Mouse (Mus musculus) lung, postnatal 0 days (tissue): Measurements from ENCODE around the gene Haghl. TPM values are rescaled to one million over a fixed set of nuclear protein-coding genes. Genes with fewer than 3 reads are reported as not detected.

Experiments
- ATAC-seq: fragments of 200-750 bp; cut with Nextera tagmentation; 2 replicates; pipeline ENCODE4 v1.8.0; 2017; ENCODE audit warnings: moderate library complexity
- DNase-seq: peaks from one replicate; pipeline ENCODE4 v3.0.0-alpha.2; 2016; ENCODE audit warnings: low spot score
- H3K27ac ChIP-seq: fragments of 300-500 bp; sonication (generic); 2 replicates; pipeline ENCODE4 v1.5.1; 2014; ENCODE audit warnings: antibody characterized with exemption, mild to moderate bottlenecking, low read length, mixed read lengths
- H3K27me3 ChIP-seq: fragments of 300-500 bp; sonication (generic); replicated peaks from 2 replicates; pipeline ENCODE4 v1.6.1; 2014; ENCODE audit warnings: low read length, mixed read lengths; ENCODE audit not compliant: insufficient read depth
- H3K36me3 ChIP-seq: fragments of 300-500 bp; sonication (generic); 2 replicates; pipeline ENCODE4 v1.6.1; 2014; ENCODE audit warnings: low read length, mixed read lengths; ENCODE audit not compliant: insufficient read depth
- H3K4me1 ChIP-seq: fragments of 300-500 bp; sonication (generic); 2 replicates; pipeline ENCODE4 v1.6.1; 2014; ENCODE audit warnings: antibody characterized with exemption, low read depth, low read length, mixed read lengths; ENCODE audit not compliant: insufficient read depth
- H3K4me2 ChIP-seq: fragments of 300-500 bp; sonication (generic); replicated peaks from 2 replicates; pipeline ENCODE4 v1.6.1; 2014; ENCODE audit warnings: low read depth, mild to moderate bottlenecking, low read length, moderate library complexity, mixed read lengths
- H3K4me3 ChIP-seq: fragments of 300-500 bp; sonication (generic); 2 replicates; pipeline ENCODE4 v1.5.1; 2014; ENCODE audit warnings: low read depth, low read length
- H3K9ac ChIP-seq: fragments of 300-500 bp; sonication (generic); replicated peaks from 2 replicates; pipeline ENCODE4 v1.6.1; 2014; ENCODE audit warnings: low read depth, mild to moderate bottlenecking
- H3K9me3 ChIP-seq: fragments of 300-500 bp; sonication (generic); 2 replicates; pipeline ENCODE4 v1.6.1; 2016; ENCODE audit warnings: low read length, mixed read lengths
- CTCF ChIP-seq: IDR thresholded peaks from 2 replicates; pipeline ENCODE4 v1.5.1; 2016; ENCODE audit warnings: antibody characterized with exemption, mild to moderate bottlenecking
- EP300 ChIP-seq: IDR thresholded peaks from 2 replicates; pipeline ENCODE4 v1.6.1; 2016; ENCODE audit warnings: antibody characterized with exemption, mild to moderate bottlenecking, control low read depth
- WGBS: fragments of 180-500 bp; shearing (Covaris S2); extraction: QIAGEN DNeasy Blood & Tissue Kit; methylation state at CpG from one replicate; pipeline ENCODE4 v1.1.7; 2014; 5-methylcytosine and 5-hydroxymethylcytosine counted together
- polyA plus RNA-seq: library from polyadenylated mRNA; unstranded; fragments of >200 nt; fragmentation: Nextera tagmentation; extraction: Ambion mirVana; gene quantifications from 2 replicates; pipeline ENCODE4 v1.2.1, GENCODE M21; 2015

The Haghl gene
- polyA plus RNA-seq, 1 experiment from 2014 or later = 42.7 TPM

- Histone ChIP-seq H3K9me3 (no peaks in the 10 kb centered on the region), H3K27ac (no peak overlapping the region; the same call in 1 of the 2 replicates), H3K9ac (0 out of 2 replicates have a peak overlapping the region, but pooled peaks have one; percentile 8), H3K4me3 (peak overlapping the region; percentile 52; the same call in 1 of the 2 replicates), H3K4me2 (peak overlapping the region; percentile 85), H3K27me3 (no peaks in the 10 kb centered on the region), H3K36me3 (0 out of 2 replicates have a peak, but pooled peaks cover 11% of the 10 kb centered on the region), H3K4me1 (peaks cover 35% of the 10 kb centered on the region)
- 72% methylated on average over 8 of the region's 8 CpGs for WGBS
- no peak for TF ChIP-seq EP300
- ATAC-seq (no peak), DNase-seq (no peak)
Observed at GRCm38 (mm10) chr17:25828223-25828594, 42.7 kb upstream of the Haghl start.

- no peak overlapping the region for H3K4me3 ChIP-seq
Observed at GRCm38 (mm10) chr17:25827546-25828222, 42.2 kb upstream of the Haghl start.

DNA sequence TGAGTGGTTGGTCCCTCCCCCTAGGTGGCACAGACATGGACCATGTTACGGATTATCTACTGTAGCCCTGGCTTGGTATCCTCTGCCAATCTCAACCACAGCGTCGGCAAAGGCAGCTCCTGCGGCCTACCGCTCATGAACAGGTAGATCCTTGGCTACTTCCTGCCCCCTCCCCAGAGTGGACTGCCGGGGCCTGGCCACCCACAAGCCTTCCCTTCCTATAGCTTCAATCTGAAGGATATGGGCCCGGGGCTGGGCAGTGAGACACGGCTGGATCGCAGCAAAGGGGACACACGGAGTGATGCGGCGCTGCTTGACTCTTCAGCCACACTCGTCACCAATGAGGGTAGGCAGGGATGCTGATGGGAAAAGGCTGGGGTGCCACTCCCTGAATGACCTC, 41.5 kb upstream of the Haghl start:
- no peak for TF ChIP-seq CTCF
- no peak for TF ChIP-seq EP300
- Histone ChIP-seq H3K4me3 (no peak overlapping the region), H3K9me3 (no peaks in the 10 kb centered on the region), H3K36me3 (0 out of 2 replicates have a peak, but pooled peaks cover 11% of the 10 kb centered on the region), H3K4me1 (peaks cover 32% of the 10 kb centered on the region), H3K9ac (no peak overlapping the region), H3K4me2 (no peak overlapping the region), H3K27ac (no peak overlapping the region), H3K27me3 (no peaks in the 10 kb centered on the region)
- no peak for DNase-seq
- ATAC-seq = no peak
- WGBS = 92% methylated on average over 13 of the region's 13 CpGs

More at GRCm38 (mm10) chr17:25827546-25828222, 42.2 kb upstream of the Haghl start:
- TF ChIP-seq CTCF (no peak), EP300 (no peak)
- H3K4me2 ChIP-seq = no peak overlapping the region
- no peaks in the 10 kb centered on the region for H3K27me3 ChIP-seq
- DNase-seq = no peak
- H3K9me3 ChIP-seq = no peaks in the 10 kb centered on the region
- ATAC-seq = no peak
- no peak overlapping the region; the same call in 1 of the 2 replicates for H3K27ac ChIP-seq
- WGBS = 90% methylated on average over 22 of the region's 22 CpGs
- H3K36me3 ChIP-seq = 0 out of 2 replicates have a peak, but pooled peaks cover 11% of the 10 kb centered on the region
- no peak overlapping the region for H3K9ac ChIP-seq
- peaks cover 35% of the 10 kb centered on the region for H3K4me1 ChIP-seq

DNA sequence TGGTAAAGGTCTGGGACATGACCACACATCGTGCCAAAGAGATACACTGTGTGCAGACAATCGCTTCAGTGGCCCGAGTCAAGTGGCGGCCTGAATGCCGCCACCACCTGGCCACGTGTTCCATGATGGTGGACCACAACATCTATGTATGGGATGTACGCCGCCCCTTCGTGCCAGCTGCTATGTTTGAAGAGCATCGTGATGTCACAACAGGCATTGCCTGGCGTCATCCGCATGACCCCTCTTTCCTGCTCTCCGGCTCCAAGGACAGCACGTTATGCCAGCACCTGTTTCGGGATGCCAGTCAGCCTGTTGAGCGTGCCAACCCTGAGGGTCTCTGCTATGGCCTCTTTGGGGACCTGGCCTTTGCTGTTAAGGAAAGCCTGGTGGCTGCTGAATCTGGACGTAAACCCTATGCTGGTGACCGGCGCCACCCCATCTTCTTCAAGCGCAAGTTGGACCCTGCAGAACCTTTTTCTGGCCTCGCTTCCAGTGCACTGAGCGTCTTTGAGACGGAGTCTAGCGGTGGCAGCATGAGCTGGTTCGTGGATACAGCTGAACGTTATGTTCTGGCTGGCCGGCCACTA, 40.6 kb upstream of the Haghl start:
- no peak overlapping the region for H3K9ac ChIP-seq
- no peak overlapping the region for H3K4me3 ChIP-seq
- TF ChIP-seq EP300 (no peak), CTCF (no peak)
- no peaks in the 10 kb centered on the region for H3K27me3 ChIP-seq
- H3K9me3 ChIP-seq = no peaks in the 10 kb centered on the region
- ATAC-seq (no peak), DNase-seq (no peak)
- no peak overlapping the region for H3K4me2 ChIP-seq
- H3K4me1 ChIP-seq = peaks cover 22% of the 10 kb centered on the region; the same call in 1 of the 2 replicates
- 95% methylated on average over 26 of the region's 27 CpGs for WGBS
- H3K27ac ChIP-seq = no peak overlapping the region
- H3K36me3 ChIP-seq = 0 out of 2 replicates have a peak, but pooled peaks cover 11% of the 10 kb centered on the region

DNA sequence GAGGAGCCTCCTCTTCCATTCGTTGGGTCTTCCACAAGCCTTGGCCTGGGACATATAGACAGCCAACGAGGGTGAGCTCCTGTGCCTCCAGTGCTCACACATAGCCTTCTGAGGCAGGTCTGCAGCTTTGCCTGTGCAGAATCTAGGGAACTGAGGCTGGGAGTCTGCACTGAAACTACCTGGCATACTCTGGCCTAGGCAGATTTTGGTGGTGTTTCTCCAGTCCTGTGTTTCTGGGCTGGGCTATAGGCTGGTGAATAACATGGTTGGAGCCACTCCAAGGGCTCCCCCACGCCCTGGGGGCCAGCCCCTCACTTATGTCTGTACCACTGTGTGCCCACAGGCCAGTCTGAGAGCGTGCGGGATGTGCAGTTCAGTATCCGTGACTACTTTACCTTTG, 39.8 kb upstream of the Haghl start:
- 86% methylated on average over 6 of the region's 6 CpGs for WGBS
- Histone ChIP-seq H3K4me2 (no peak overlapping the region), H3K36me3 (0 out of 2 replicates have a peak, but pooled peaks cover 6% of the 10 kb centered on the region), H3K27me3 (no peaks in the 10 kb centered on the region), H3K4me1 (peaks cover 21% of the 10 kb centered on the region; the same call in 1 of the 2 replicates), H3K9ac (no peak overlapping the region), H3K9me3 (no peaks in the 10 kb centered on the region), H3K4me3 (no peak overlapping the region), H3K27ac (no peak overlapping the region)
- DNase-seq (no peak), ATAC-seq (no peak)
- TF ChIP-seq CTCF = no peak
- TF ChIP-seq EP300 = no peak

DNA sequence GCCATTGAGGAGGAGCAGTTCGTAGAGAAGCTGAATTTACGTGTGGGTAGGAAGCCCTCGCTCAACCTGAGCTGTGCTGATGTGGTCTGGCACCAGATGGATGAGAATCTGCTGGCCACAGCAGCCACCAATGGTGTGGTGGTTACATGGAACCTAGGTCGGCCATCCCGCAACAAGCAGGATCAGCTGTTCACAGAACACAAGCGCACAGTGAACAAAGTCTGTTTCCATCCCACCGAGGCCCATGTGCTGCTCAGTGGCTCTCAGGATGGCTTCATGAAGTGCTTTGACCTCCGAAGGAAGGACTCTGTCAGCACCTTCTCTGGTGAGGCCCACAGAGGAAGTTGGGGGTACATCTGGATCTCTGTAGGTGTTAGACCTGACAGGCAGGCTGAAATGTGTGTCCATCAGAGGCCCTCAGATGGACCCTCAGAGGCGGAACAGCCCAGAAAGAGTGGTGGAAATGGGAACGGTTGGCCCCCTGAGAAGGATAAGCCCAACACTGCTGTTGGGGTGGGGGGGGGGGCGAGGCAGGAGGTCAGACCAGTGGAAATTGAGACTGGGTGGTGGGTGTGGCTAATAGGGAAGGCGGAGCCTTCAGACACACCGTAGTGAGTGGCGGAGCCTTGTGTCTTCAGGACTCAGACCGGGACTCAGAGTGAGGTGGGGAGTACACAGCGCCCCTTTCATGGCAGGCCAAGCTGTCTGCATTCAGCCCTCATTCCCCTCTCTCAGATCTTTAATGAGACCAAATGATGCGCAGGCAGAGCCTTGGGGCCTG, 39.1 kb upstream of the Haghl start:
- 65% methylated on average over 17 of the region's 17 CpGs for WGBS
- no peak for ATAC-seq
- TF ChIP-seq CTCF (no peak), EP300 (no peak)
- DNase-seq = no peak
- no peaks in the 10 kb centered on the region for H3K9me3 ChIP-seq
- 0 out of 2 replicates have a peak, but pooled peaks cover 6% of the 10 kb centered on the region for H3K36me3 ChIP-seq
- peaks cover 5% of the 10 kb centered on the region; the same call in 1 of the 2 replicates for H3K27me3 ChIP-seq
- no peak overlapping the region for H3K27ac ChIP-seq
- peak overlapping the region; percentile 81 for H3K4me2 ChIP-seq
- no peak overlapping the region; the same call in 1 of the 2 replicates for H3K4me3 ChIP-seq
- 0 out of 2 replicates have a peak overlapping the region, but pooled peaks have one; percentile 56 for H3K9ac ChIP-seq
- H3K4me1 ChIP-seq = peaks cover 19% of the 10 kb centered on the region; the same call in 1 of the 2 replicates
